Mouse (Mus musculus) embryonic facial prominence, embryonic 11.5 days (tissue): ENCODE results near the gene Mrln. TPM values are rescaled to one million over a fixed set of nuclear protein-coding genes. Genes with fewer than 3 reads are reported as not detected.

Experiments
- ATAC-seq: fragments of 200-750 bp; cut with Nextera tagmentation; replicated peaks from 2 replicates; pipeline ENCODE4 v1.8.0; 2017; ENCODE audit warnings: low read depth; ENCODE audit not compliant: insufficient number of reproducible peaks, low FRiP score, low TSS enrichment
- DNase-seq: peaks from one replicate; pipeline ENCODE4 v3.0.0-alpha.2; 2015; ENCODE audit warnings: low spot score
- H3K27ac ChIP-seq: fragments of 300-500 bp; sonication (generic); replicated peaks from 2 replicates; pipeline ENCODE4 v1.5.1; 2014; ENCODE audit warnings: mild to moderate bottlenecking, low read depth, low read length, control low read depth
- H3K27me3 ChIP-seq: fragments of 300-500 bp; sonication (generic); 2 replicates; pipeline ENCODE4 v1.6.1; 2014; ENCODE audit warnings: mild to moderate bottlenecking, low read length, moderate library complexity, mixed read lengths; ENCODE audit not compliant: control insufficient read depth, insufficient read depth
- H3K36me3 ChIP-seq: fragments of 300-500 bp; sonication (generic); replicated peaks from 2 replicates; pipeline ENCODE4 v1.6.1; 2014; ENCODE audit warnings: low read depth, mild to moderate bottlenecking, low read length, moderate library complexity, mixed read lengths; ENCODE audit not compliant: control insufficient read depth, insufficient read depth
- H3K4me1 ChIP-seq: fragments of 300-500 bp; sonication (generic); 2 replicates; pipeline ENCODE4 v1.6.1; 2014; ENCODE audit warnings: low read length, mixed read lengths; ENCODE audit not compliant: control insufficient read depth, insufficient read depth
- H3K4me2 ChIP-seq: fragments of 300-500 bp; sonication (generic); 2 replicates; pipeline ENCODE4 v1.6.1; 2014; ENCODE audit warnings: low read depth, mild to moderate bottlenecking, control low read depth, low read length, moderate library complexity
- H3K4me3 ChIP-seq: fragments of 300-500 bp; sonication (generic); 2 replicates; pipeline ENCODE4 v1.5.1; 2014; ENCODE audit warnings: low read depth, low read length, control low read depth
- H3K9ac ChIP-seq: fragments of 300-500 bp; sonication (generic); replicated peaks from 2 replicates; pipeline ENCODE4 v1.6.1; 2014; ENCODE audit warnings: mild to moderate bottlenecking, control low read depth, low read length
- H3K9me3 ChIP-seq: fragments of 300-500 bp; sonication (generic); replicated peaks from 2 replicates; pipeline ENCODE4 v1.6.1; 2016; ENCODE audit warnings: mild to moderate bottlenecking, low read length, inconsistent platforms, mixed read lengths; ENCODE audit not compliant: control insufficient read depth
- WGBS: fragments of 180-500 bp; shearing (Covaris S2); extraction: QIAGEN DNeasy Blood & Tissue Kit; methylation state at CpG from one replicate; pipeline ENCODE4 v1.1.7; 2014; 5-methylcytosine and 5-hydroxymethylcytosine counted together
- polyA plus RNA-seq: library from polyadenylated mRNA; unstranded; fragments of >200 nt; fragmentation: Nextera tagmentation; extraction: Ambion mirVana; gene quantifications from 2 replicates; pipeline ENCODE4 v1.2.1, GENCODE M21; 2014

Gene Mrln
- polyA plus RNA-seq, 1 experiment from 2014 or later = 6.1 TPM

GRCm38 (mm10) chr10:70246076-70246475 lies 41.6 kb downstream of the Mrln start:
- DNase-seq (peak; percentile 9), ATAC-seq (no peak)
- H3K27ac ChIP-seq = no peak overlapping the region
- H3K27me3 ChIP-seq = peaks cover 5% of the 10 kb centered on the region
- H3K4me1 ChIP-seq = no peaks in the 10 kb centered on the region
- no peak overlapping the region for H3K4me3 ChIP-seq
- no peaks in the 10 kb centered on the region for H3K36me3 ChIP-seq
- H3K9me3 ChIP-seq = no peaks in the 10 kb centered on the region
- H3K4me2 ChIP-seq = no peak overlapping the region; the same call in 1 of the 2 replicates
- H3K9ac ChIP-seq = no peak overlapping the region
- 32% methylated on average over 9 of the region's 9 CpGs for WGBS

DNA sequence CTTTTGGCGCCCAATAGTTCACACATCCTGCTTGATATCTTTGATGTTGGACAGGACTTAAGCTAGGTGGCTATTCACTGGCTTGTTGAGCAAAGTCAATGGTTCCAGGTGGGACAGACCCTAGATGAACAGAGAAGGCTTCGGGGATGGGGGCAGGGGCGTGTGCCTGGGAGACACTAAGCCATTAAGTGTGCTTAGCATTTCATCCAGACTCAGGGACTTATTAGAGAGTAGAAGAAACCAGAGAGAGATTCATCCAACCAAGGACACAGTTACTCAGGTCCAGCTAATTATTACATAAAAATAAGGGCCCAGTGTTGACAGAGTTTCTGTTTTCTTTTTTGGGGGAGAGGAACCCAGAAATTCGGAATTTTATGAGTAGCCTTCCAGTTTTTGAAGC lies 45.9 kb downstream of the Mrln start:
- Histone ChIP-seq H3K4me1 (no peaks in the 10 kb centered on the region), H3K4me2 (no peak overlapping the region), H3K4me3 (no peak overlapping the region), H3K27ac (no peak overlapping the region), H3K36me3 (no peaks in the 10 kb centered on the region), H3K9ac (no peak overlapping the region), H3K9me3 (no peaks in the 10 kb centered on the region), H3K27me3 (0 out of 2 replicates have a peak, but pooled peaks cover 2% of the 10 kb centered on the region)
- ATAC-seq = no peak
- DNase-seq = no peak
- 94% methylated on average over 4 of the region's 4 CpGs for WGBS

GRCm38 (mm10) chr10:70250766-70251165 lies 46.3 kb downstream of the Mrln start:
- ATAC-seq (no peak), DNase-seq (no peak)
- Histone ChIP-seq H3K4me1 (no peaks in the 10 kb centered on the region), H3K4me2 (no peak overlapping the region), H3K4me3 (no peak overlapping the region), H3K9ac (no peak overlapping the region), H3K27me3 (0 out of 2 replicates have a peak, but pooled peaks cover 2% of the 10 kb centered on the region), H3K36me3 (no peaks in the 10 kb centered on the region), H3K9me3 (no peaks in the 10 kb centered on the region), H3K27ac (no peak overlapping the region)
- 82% methylated on average over 6 of the region's 6 CpGs for WGBS

DNA sequence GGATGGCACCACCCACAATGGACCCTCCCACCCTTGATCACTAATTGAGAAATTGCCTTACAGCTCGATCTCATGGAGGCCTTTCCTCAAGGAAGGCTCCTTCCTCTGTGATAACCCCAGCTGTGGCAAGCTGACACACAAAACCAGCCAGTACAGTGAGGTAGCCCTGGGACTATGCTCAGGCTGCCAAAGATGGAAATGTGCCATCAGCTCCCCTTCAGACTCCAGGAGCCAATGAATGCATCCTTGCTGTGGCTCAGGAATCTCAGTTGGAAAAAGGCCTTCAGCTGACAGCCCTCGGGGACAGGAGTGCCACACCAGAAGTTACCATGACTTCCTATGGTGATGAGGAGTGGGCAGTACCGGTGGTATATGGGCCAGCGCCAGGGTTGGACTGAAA lies 50.2 kb downstream of the Mrln start:
- Histone ChIP-seq H3K27ac (no peak overlapping the region), H3K36me3 (no peaks in the 10 kb centered on the region), H3K9ac (no peak overlapping the region), H3K4me2 (no peak overlapping the region), H3K9me3 (no peaks in the 10 kb centered on the region), H3K27me3 (no peaks in the 10 kb centered on the region), H3K4me3 (no peak overlapping the region), H3K4me1 (no peaks in the 10 kb centered on the region)
- WGBS = 79% methylated on average over 4 of the region's 4 CpGs
- DNase-seq (no peak), ATAC-seq (no peak)

- WGBS = 88% methylated on average over 15 of the region's 15 CpGs
- Histone ChIP-seq H3K9ac (no peak overlapping the region), H3K4me3 (no peak overlapping the region), H3K36me3 (no peaks in the 10 kb centered on the region), H3K27me3 (no peaks in the 10 kb centered on the region), H3K9me3 (no peaks in the 10 kb centered on the region), H3K4me2 (no peak overlapping the region), H3K4me1 (no peaks in the 10 kb centered on the region), H3K27ac (no peak overlapping the region)
- no peak for ATAC-seq
- DNase-seq = no peak
These were observed 51.2 kb downstream of the Mrln start for GRCm38 (mm10) chr10:70255601-70256210.

GRCm38 (mm10) chr10:70257029-70257428 lies 52.6 kb downstream of the Mrln start:
- WGBS = 80% methylated on average over 4 of the region's 4 CpGs

GRCm38 (mm10) chr10:70260904-70261303 lies 56.4 kb downstream of the Mrln start:
- no peak overlapping the region for H3K27ac ChIP-seq
- ATAC-seq = no peak
- no peaks in the 10 kb centered on the region for H3K36me3 ChIP-seq
- H3K9ac ChIP-seq = no peak overlapping the region
- no peak for DNase-seq
- no peaks in the 10 kb centered on the region for H3K4me1 ChIP-seq
- H3K27me3 ChIP-seq = no peaks in the 10 kb centered on the region
- no peak overlapping the region for H3K4me2 ChIP-seq
- 61% methylated on average over 4 of the region's 4 CpGs for WGBS
- no peaks in the 10 kb centered on the region for H3K9me3 ChIP-seq
- H3K4me3 ChIP-seq = no peak overlapping the region

More at GRCm38 (mm10) chr10:70257029-70257428, 52.6 kb downstream of the Mrln start:
- Histone ChIP-seq H3K27me3 (no peaks in the 10 kb centered on the region), H3K4me1 (no peaks in the 10 kb centered on the region), H3K27ac (no peak overlapping the region), H3K4me3 (no peak overlapping the region), H3K36me3 (no peaks in the 10 kb centered on the region), H3K9me3 (no peaks in the 10 kb centered on the region), H3K4me2 (no peak overlapping the region), H3K9ac (no peak overlapping the region)
- ATAC-seq (no peak), DNase-seq (no peak)

GRCm38 (mm10) chr10:70262051-70262450 lies 57.6 kb downstream of the Mrln start:
- Histone ChIP-seq H3K27me3 (no peaks in the 10 kb centered on the region), H3K4me1 (no peaks in the 10 kb centered on the region), H3K36me3 (no peaks in the 10 kb centered on the region), H3K9ac (no peak overlapping the region), H3K4me2 (no peak overlapping the region), H3K27ac (no peak overlapping the region), H3K4me3 (no peak overlapping the region), H3K9me3 (no peaks in the 10 kb centered on the region)
- ATAC-seq = no peak
- 79% methylated on average over 3 of the region's 3 CpGs for WGBS
- no peak for DNase-seq
